Mouse (Mus musculus): ENCODE data around the gene Add3.

The Add3 gene

DNA sequence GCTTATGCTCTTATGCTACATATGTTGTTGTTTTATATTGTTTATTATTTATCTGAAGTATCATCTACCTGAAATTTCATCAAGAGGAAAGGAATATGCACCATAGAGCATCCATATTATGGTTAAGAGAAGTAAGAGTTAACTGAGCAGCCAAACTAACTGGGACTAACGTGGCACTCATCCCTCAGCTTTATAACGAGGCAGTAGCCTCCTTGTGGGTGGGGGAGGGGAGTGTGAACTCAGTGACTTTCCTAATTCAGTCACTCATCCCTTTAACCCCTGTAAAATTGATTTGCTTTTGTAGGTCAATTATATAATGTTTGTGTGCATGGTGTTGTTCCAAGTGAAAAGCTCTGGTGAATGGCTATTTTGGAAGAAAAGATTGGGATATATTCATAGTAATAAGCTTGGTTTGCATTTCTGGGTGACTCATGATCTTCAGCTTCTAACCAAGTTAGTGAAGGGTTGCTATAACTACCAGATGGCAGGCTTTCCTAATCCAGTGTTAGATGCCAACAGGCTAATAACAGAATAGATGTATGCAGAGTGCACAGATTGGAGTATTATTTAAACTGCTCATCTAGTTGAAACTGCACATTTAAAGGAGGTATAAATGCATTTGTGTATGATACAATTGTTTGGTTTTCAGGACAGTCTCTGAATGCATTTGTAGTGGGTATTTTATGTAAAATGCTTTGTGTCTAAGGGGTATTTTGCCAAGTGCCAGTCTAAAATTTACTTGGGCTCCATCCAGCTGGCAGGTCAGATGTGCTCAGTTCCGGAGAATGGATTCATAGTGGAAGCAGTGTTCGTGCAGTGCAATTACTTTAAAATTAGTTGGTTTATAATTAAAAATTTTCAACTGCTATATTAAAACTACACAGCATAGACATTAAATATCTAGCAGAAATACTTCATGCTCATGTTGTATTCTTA is 25.3 kb downstream of the Add3 start:
- no peak for DNase-seq (ENCODE audit: low spot score in 2 of 2)

DNA sequence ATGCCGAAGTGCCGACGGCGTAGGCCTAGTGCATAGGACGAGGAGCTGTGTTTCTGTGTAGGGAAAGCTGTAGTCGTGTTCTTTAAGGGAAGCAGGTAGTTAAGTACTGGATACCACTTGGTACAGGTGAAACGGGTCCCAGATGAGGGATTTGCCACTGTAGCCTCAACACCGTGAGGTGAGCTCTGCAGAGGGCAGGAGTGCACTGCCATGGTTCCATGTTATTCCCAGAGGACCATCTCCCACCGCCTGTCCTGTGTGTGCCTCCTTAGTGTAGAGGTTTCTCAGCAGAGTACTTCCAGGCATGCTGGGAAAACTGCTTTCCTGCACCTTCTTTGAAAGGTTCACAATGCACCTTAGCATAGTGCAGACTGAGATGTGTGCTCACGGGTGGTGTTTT is 26.1 kb downstream of the Add3 start:
- no peak for DNase-seq (ENCODE audit: low spot score in 2 of 2)

DNA sequence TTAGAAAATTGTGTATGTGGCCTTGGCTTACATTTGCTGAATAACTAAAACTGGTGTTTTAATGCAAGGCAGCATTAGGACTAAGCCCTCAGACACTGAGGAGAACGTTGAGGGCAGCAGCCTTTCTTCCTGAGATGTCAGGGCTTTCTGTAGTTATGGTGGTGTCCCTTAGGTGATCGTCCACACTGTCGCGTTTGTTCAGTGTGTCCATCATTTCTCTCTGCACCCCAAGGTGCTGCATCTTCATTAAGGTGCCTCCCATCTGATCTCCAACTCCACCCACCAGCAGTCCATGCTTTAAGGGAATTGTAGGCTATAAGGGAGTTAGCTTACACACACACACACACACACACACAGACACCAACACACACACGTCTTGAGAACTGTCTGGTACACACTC is 28.3 kb downstream of the Add3 start:
- no peak for DNase-seq (ENCODE audit: low spot score in 2 of 2)

DNA sequence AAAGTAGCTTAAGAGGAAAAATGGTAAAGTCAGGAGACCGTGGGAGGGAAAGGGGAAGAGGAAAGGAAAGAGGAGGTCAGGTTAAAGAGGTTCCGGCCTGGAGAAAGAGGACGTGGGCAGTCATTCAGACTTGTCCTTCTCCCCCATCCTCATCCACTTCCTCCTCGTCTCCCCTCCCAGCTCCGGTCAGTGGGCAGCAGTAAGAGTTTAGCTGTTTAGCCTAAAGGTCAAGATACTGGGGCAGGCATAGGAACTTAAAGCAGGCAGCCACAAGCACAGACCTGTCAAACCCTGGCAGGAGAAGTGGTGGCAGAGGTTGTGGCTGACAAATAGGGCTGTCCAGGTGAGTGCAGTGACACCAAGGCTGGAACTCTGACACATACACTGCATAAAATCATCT is 30.4 kb downstream of the Add3 start:
- DNase-seq (ENCODE audit: low spot score in 2 of 2): no peak

DNA sequence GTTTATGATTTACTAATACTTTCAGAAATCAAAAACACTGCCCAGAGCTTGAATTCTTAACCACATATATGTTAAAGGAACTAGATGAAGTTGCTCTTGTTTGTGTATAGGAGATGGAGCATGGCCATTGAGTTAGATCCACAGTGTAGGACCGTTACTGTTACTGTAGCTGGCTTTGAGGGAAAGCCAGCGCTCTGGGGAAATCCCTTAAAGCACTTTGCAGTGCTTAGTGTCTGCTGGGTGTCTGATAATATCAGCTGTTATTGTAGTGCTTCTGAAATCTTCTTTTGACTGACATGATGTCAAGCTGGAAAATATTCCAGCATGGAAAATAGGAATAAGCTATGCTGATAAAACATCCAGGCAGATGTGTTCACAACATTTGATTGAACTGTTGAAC is 33.8 kb downstream of the Add3 start:
- no peak for DNase-seq (ENCODE audit: low spot score in 2 of 2)

DNA sequence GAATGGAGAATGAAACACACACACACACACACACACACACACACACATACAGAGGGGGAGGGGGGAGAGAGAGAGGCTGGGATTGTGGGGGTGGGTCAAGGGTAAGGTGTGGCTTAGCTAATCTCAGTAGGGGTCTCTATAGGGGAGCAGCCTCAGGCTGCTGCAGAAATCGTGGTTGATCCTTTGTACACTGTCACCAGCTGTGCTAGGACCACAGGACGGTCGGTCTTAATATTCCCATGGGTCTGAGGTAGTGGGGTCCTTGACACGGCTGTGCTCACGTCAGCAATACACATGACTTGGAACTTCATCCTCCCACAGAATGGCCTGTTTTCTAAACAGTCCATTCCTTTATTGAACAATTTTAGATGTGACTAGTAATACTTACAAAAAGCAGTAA is 35.3 kb downstream of the Add3 start:
- DNase-seq (ENCODE audit: low spot score in 2 of 2): no peak

DNA sequence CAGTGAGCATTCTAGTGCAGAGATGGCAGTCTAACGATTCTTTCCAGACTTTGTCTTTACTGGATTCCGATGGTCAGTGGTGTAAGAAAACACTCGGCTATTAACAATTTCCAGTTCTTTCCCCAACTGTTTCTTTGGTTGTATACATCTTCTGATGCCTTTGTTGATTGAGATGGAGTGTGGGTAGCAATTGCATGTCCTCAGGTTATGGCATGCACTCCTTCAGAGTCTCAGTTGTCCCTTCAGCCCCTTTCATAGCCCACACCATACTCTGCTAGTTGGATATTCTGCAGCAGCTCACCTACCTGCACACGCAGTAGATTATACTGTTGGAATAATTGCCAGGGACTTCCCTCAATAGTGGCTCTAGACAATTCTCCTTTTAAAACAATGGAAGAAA is 36.3 kb downstream of the Add3 start:
- DNase-seq (ENCODE audit: low spot score in 2 of 2): no peak

DNA sequence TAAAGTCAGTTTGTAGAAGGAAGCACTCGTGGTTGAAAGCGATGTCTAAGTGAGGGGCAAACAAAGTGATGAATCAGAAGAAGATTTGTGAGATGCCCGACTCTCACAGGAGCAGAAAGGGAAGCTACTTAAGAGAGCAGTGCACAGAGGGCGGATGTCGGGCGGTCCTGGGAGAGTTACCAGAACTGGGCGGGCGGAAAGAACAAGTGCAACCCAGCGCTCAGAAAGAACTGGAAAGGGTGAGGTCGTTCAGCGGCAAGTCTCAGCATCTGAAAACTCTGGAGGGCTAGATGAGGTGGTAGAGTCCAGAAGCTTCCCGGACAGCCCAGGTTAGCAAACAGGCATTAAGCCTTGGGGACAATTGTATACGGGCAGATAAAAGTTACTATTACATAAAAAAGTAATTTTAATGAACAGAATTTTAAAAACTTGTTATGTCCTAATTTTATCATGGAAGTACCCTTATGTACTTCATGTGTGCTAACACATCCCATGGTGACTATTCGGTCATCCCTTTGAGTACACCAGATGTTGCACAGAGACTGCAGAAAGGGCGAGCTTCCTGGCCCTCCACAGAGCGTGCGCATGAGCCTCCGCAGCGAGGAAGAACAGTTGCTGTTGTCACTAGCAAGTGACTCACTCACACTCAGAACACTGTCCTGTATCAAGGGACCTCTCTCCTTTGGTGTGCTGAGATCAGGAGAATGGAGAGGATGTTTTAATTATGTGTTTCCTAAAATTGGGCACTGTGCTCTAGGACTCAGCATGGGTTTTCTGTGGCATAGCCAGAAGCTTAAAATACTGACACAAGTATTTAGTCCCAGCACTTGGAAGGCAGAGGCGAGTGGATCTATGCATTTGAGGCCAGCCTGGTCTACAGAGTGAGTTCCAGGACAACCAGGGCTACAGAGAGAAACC is 38.6 kb downstream of the Add3 start:
- DNase-seq (ENCODE audit: low spot score in 2 of 2): no peak

DNA sequence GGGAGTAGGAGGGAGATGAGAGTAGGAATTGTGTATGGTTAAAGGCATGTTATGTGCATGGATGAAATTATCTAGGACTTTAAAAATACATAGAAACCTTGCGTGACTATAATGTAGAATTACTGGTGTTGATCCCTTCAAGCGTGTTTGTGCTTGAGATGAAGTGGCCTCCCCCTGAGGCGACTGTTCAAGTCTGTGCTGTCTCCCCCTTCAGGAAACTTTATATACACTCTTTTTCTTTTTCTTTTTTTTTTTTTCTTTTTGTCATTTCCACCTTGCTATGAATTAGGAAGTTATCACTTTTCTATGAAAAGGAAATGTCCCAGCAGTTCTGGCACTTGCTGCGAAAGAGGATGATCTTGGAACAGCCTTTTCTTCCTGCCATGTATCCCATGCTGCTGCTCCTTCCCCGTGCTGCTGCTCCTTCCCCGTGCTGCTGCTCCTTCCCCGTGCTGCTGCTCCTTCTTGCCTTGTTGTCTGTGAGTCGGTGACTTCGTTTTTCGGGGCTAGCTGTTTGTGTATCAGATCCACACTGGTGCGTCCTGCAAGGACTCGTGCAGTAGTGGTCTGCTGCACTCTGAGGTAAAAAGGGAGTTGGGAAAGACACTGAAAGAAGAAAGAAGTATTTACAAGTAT is 40.0 kb downstream of the Add3 start:
- DNase-seq (ENCODE audit: low spot score in 2 of 2): no peak

DNA sequence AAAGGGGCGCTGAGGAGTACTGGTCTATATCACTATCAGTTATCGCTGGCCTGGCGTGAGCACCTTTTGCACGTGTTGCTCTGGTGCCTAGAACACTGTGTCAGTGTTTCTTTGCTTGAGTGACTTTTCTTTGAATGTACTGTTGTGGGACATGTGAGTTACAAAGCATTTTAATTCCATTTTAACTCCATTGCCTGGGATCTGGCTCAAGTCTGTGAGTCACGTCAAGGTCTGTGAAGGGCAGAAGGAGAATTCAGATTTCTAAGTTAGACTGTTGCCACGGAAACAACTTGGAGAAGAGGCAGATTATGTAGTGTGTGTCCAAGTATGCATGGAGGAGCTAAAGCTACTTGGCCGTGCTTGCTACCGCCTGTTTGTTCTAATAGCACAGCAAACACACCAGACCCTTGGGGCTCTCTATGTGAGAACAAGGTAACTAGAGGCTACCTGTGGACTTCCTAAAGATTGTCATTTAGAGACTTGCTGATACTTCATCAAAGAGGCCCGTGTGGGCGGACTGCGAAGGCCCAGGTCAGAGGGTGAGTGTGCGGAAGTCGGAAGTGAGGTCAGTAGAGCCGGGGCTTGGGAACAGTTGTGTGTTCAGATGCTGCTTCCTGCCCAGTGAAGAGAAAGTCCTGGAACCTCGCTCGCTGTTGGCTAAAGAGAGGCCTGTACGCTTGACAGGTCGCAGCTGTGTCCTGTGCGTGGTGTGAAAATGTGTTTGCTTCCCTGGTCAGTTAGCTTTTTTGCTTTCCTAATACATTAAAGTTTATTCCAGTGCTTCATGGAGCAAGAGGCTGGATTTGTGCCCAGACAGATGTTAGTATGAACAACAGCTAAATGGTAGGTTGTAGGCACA is 41.0 kb downstream of the Add3 start:
- DNase-seq (ENCODE audit: low spot score in 2 of 2): no peak

DNA sequence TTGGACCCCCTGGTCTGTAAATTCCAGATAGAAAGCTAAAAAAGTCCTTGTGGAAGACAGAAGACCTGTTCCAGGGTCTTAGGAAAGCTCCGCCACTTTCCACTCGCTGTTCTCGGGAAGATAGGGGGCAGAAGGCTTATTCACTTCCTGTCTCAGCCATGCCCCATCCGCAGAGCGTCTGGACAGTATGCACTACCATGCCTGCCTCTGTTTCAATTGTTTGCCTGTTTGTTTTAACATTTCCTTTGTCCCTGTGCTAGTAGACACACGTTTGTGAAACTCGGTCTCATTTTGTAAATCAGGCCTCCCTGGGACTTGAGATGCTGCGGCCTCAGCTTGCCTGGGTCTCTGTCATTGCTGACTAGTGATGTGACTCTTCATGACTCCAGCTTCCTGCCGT is 43.4 kb downstream of the Add3 start:
- DNase-seq (ENCODE audit: low spot score in 2 of 2): no peak

DNA sequence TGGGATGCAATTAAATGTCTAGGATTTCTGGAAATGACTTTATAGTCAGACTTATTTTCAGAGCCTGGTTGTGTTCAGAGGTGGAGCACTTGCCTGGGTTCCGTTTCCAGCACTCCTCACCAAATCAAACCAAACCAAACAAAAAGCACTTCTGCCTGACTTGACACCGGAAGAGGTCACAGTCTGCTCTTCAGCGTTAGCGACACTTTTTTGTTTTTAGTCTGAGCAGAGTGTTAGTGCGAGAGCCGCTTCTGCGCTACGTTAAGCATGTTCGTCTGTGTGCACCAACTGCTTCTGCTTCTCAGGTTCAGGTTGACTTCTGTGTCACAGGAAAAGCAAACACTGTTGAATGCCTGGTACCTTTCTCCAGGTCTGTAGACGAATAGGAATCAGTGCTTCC is 44.0 kb downstream of the Add3 start:
- DNase-seq (ENCODE audit: low spot score in 2 of 2): no peak

DNA sequence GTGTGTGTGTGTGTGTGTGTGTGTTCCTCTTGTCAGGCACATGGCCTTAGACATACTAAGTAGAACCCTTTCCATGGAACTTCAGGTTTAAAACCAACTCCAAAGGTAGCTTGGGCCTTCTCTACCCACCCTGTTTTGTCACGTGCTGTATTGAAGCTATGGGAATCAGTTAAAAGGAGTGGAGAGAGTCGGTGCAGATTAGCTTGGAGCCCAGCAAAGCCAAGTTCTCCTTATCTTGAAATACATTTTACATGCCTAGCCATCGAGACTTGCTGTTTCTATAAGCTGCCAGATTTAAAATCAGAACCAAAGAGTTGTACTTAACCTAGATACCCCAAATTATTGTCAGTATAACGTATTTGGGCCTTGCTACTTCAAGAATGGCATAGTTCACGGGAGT is 44.7 kb downstream of the Add3 start:
- no peak for DNase-seq (ENCODE audit: low spot score in 2 of 2)

DNA sequence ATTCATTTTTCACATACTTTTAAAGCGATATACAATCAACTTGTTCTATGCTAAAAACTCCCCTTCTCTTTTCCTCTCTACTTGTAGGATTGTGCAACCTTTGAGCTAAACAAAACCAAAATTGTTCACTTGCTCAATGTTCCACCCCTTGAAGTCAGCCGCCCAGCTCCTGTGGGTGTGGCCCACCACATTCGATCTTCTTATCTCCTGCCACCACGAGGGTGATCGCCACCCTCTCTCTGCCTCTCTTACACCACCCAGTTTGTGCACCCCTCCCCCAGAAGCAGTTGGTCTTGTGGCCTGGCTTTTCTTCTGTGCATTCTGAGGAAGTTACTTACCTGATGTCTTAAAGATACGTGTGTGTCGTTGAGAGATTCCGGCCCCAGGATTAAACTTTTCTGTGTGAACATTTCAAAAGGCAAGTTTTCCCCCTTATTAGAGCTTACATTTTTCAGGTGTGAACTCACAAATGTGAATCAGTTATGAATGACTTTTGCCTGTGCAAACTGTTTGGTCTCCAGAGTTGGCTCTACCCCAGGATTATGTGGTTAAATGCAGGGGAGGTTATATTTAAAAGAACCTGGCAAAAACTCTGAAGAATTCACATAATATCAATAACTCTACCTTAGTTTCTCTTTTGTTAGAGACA is 45.4 kb downstream of the Add3 start:
- no peak for DNase-seq (ENCODE audit: low spot score in 2 of 2)

DNA sequence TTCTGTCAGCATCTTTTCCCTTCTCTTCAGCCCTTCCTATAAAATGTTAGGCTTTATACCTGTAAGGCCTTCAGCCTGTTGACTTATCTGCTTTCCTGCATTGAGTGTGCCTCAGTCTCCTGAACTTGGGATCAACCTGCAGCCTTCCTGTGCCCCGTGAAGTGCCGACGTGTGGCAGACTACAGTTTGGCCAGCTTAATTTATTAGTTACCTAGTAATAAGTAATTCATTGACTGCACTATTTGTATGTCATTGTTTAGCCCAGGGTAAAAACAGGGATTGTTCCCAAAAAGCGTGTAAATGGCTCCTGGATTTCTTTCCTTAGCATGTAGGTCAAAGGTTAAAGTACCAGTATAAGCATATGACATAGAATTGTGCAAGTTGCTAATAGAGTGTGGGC is 46.2 kb downstream of the Add3 start:
- no peak for DNase-seq (ENCODE audit: low spot score in 2 of 2)

DNA sequence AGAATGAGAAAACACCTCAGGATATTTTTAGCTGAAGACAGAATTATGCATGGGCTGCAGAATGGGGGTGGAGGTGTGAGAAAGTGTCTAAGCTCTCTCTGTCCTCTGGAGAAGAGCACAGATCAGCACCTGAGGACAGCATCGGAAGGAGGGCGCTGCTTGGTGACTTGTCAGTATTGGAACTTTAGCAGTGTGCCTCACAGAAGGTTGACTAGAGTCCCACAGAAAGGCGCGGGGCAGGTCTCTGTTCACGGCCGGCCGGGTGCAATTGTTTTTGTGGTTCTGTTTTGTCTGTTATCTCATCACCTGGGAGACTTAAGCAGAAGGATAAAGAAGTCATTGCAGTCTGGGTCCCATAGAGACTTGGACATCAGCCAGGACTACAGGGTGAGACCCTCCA is 47.3 kb downstream of the Add3 start:
- DNase-seq (ENCODE audit: low spot score in 2 of 2): no peak

DNA sequence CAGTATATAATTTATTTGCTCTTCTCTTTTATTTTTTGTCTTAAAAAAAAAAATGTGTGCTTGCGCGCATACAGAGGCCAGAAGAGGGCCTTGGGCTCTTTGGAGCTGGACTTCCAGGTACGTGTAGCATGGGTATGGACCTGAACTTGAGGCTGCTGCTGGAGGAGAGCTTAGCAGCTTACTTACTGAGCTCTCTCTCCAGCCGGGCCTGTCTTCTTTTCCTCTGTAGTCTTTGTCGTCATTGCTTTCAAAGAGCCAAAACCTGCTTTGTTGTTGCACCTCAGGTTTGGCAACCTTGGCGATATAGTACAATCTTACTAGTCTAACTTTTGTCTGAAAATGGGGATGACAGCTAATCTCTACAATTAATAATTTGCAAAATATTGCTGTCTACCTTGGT is 47.9 kb downstream of the Add3 start:
- DNase-seq (ENCODE audit: low spot score in 2 of 2): no peak

DNA sequence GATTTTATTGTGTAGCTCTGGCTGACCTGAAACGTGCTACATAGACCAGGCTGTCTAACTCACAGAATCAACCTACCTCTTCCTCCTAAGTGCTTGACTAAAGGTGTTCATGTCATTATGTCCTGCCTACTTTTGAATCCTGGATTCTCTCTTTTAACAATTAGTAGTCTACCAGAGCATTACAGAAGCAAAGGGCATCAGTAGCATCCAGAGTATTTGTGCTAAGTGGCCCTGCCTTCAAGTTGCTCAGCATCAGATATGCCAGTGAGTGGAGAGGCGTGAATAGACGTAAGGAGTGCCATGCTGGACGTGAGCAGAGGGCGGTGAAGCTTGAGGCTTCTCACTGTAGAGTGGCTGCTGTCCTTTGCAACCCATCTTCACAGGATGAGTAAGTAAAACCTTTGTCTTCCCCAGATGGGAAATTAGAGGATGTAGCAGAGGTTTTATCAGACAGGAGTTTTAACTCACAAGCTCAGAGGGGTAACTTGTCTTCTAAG is 48.5 kb downstream of the Add3 start:
- DNase-seq (ENCODE audit: low spot score in 2 of 2): no peak

DNA sequence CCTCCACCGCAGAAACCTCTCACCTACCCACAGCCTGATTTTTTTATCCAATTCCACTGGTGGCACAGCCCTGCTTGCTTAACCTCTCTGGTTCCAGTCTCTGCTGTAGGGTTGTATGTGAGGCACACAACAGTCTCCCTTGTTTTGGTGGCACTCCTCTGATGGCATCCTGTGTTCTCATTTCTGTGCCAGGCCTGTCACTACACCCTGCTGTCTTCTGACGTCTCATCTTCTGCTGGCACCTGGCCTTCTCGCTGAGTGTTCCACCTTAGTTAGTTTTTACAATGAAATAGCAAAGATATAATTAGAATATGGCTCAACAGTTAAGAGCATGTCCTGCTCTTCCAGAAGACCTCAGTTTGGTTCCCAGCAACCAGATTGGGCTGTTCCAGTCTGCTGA is 49.5 kb downstream of the Add3 start:
- no peak for DNase-seq (ENCODE audit: low spot score in 2 of 2)

DNA sequence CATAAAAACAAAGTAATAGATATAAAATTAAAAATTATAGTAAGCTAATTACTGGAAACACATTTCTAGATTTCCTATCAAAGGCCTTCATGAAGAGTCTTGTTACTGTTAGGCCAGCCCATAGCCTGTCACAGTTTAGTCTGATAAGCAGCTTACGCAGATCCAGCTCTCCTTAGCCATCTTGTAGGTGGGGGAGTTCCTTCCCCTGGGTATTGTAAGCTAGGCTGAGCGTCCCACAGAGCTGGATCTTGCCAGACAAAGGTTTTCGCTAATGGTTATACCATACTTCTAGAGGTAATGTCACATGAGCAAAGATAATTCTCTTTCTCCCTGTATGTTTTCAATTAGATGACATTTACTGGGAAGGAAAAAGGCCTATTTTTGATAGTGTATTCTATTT is 50.0 kb downstream of the Add3 start:
- DNase-seq (ENCODE audit: low spot score in 2 of 2): no peak

All from right cerebral cortex, postnatal 36 days (tissue).